Mouse (Mus musculus): ENCODE data around the gene AW209491.

The AW209491 gene

GRCm38 (mm10) chr13:14629726-14630641, at the start of gene AW209491:
Gene AW209491 (plus strand): TSS chr13:14630154.
- in situ Hi-C loops (cut with MboI; ENCODE audit: low sequenced_read_pairs): no loop called here

GRCm38 (mm10) chr13:14580392-14580791, 49.6 kb upstream of the AW209491 start:
- in situ Hi-C loops (cut with MboI; ENCODE audit: low sequenced_read_pairs): no loop called here

GRCm38 (mm10) chr13:14602744-14603143, 27.2 kb upstream of the AW209491 start:
- in situ Hi-C loops (cut with MboI; ENCODE audit: low sequenced_read_pairs): no loop called here

- in situ Hi-C loops (cut with MboI; ENCODE audit: low sequenced_read_pairs): no loop called here
Measured at GRCm38 (mm10) chr13:14607616-14608015, 22.3 kb upstream of the AW209491 start.

- in situ Hi-C loops (cut with MboI; ENCODE audit: low sequenced_read_pairs): no loop called here
Measured at GRCm38 (mm10) chr13:14612463-14612862, 17.5 kb upstream of the AW209491 start.

GRCm38 (mm10) chr13:14612926-14613529, 16.9 kb upstream of the AW209491 start, which contains the start of the genes Mrpl32 and Psma2:
Gene Mrpl32 (minus strand): TSS chr13:14613165.
Gene Psma2 (plus strand): TSS chr13:14613240.
- in situ Hi-C loops (cut with MboI; ENCODE audit: low sequenced_read_pairs): no loop called here

GRCm38 (mm10) chr13:14613553-14613952, 16.4 kb upstream of the AW209491 start:
- in situ Hi-C loops (cut with MboI; ENCODE audit: low sequenced_read_pairs): no loop called here

GRCm38 (mm10) chr13:14618724-14619123, 11.2 kb upstream of the AW209491 start:
- in situ Hi-C loops (cut with MboI; ENCODE audit: low sequenced_read_pairs): no loop called here

- in situ Hi-C loops (cut with MboI; ENCODE audit: low sequenced_read_pairs): no loop called here
Measured at GRCm38 (mm10) chr13:14639998-14640397, 10.0 kb downstream of the AW209491 start.

GRCm38 (mm10) chr13:14649301-14649700, 19.3 kb downstream of the AW209491 start:
- in situ Hi-C loops (cut with MboI; ENCODE audit: low sequenced_read_pairs): no loop called here

GRCm38 (mm10) chr13:14667107-14667506, 37.2 kb downstream of the AW209491 start:
- in situ Hi-C loops (cut with MboI; ENCODE audit: low sequenced_read_pairs): no loop called here

- in situ Hi-C loops (cut with MboI; ENCODE audit: low sequenced_read_pairs): no loop called here
Measured at GRCm38 (mm10) chr13:14670342-14670741, 40.4 kb downstream of the AW209491 start.

Data from CH12F3 (cell line).